Mouse (Mus musculus) megakaryocyte-erythroid progenitor cell, adult 5 weeks (primary cell): ENCODE results near the gene Mall. TPM values are rescaled to one million over a fixed set of nuclear protein-coding genes. Genes with fewer than 3 reads are reported as not detected.

Source experiments
- polyA plus RNA-seq: library from polyadenylated mRNA; stranded (reverse); fragments of >175 nt; gene quantifications from 2 replicates; pipeline ENCODE4 v1.2.3, GENCODE M21; 2012

The Mall gene
- not detected in 2 replicates for polyA plus RNA-seq

DNA sequence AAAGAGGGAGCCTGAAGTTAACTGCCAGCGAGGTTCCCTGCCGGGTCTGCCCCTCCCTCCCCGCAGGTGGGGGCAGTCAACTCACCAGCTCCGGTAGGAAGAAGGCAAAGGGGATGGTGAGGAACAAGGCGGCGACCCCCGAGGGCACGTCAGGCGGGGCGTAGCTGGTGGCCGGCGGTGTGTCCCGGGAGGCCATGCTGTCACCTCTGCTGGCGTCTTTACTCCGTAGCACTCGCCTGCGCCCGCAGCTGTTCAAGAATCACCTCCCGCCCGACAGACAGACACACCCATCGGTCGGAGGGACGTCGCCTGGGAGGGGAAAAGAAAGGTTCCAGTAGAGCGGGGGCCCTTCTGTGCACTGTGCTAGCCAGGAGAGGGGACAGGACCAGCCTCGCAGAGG, at the start of gene Mall:
TSS of gene Mall (minus strand) at position 262 of the 400 bp plus-strand sequence.

DNA sequence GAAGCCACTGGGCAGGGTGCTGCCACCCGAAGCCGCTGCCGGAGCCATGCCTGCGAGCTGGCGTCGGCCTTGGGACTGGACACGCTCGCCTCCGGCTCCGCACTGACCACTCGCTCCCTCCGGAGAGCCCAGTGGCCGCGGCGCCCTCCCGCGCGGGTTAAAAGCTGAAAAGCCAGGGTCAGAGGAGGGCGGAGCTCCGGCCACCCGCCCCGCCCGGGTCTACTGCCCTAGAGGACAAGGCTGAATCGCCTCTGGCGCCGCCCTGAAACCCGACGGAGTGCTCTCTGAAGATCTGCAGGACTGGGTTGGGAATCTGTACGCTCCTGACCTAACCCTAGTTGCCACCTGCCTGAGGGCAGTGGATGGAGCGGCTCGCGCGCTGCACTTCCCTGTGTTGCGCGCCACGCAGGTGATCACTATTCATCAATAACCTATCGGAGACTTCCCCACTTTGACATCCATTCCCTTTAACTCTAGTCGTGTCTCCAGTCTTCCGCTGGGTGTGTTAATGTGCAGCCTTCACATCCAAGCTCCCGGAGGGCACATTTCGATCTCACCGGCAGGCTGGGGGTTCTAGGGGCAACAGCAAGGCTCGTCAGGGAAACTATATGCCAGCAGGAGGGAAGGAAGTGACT, 73.5 kb downstream of the Mall start, which contains the start of gene Mal:
TSS of gene Mal (minus strand) at position 610 of the 635 bp plus-strand sequence.

Other genes with a start within 250 kb of the Mall start
- gene Kcnip3, start 207.8 kb downstream of the Mall start, polyA plus RNA-seq, result 16.2 and 26.9 TPM in 2 replicates
- 0.14 TPM in 1 of 2 replicates, not detected in the other for gene Prom2, start 188.5 kb downstream of the Mall start, polyA plus RNA-seq
- 0.17 and 0.24 TPM in 2 replicates for gene Zfp661, start 142.8 kb downstream of the Mall start, polyA plus RNA-seq
- gene Mrps5, start 142.7 kb downstream of the Mall start, polyA plus RNA-seq, result 165 and 196 TPM in 2 replicates
- gene Mal, start 73.2 kb downstream of the Mall start, polyA plus RNA-seq, result not detected in 2 replicates
- gene Nphp1, start 59.0 kb upstream of the Mall start, polyA plus RNA-seq, result 4.1 and 7.1 TPM in 2 replicates
- 69.8 and 79.8 TPM in 2 replicates for gene Mtln, start 62.6 kb upstream of the Mall start, polyA plus RNA-seq
- gene Bub1, start 101.9 kb upstream of the Mall start, polyA plus RNA-seq, result 4.1 and 4.9 TPM in 2 replicates
- 0.14 TPM in 1 of 2 replicates, not detected in the other for gene Acoxl, start 108.9 kb upstream of the Mall start, polyA plus RNA-seq